Mouse (Mus musculus) liver, embryonic 15.5 days (tissue): ENCODE results near the gene Ccdc102a. TPM values are rescaled to one million over a fixed set of nuclear protein-coding genes. Genes with fewer than 3 reads are reported as not detected.

Experiments used
- ATAC-seq: fragments of 200-750 bp; cut with Nextera tagmentation; 2 replicates; pipeline ENCODE4 v1.8.0; 2017; ENCODE audit warnings: moderate number of reproducible peaks, mild to moderate bottlenecking, moderate library complexity; ENCODE audit not compliant: insufficient read depth
- H3K27ac ChIP-seq: fragments of 300-500 bp; sonication (generic); replicated peaks from 2 replicates; pipeline ENCODE4 v1.5.1; 2015; ENCODE audit warnings: mild to moderate bottlenecking, inconsistent platforms
- H3K27me3 ChIP-seq: fragments of 300-500 bp; sonication (generic); 2 replicates; pipeline ENCODE4 v1.6.1; 2015; ENCODE audit warnings: mild to moderate bottlenecking, inconsistent platforms
- H3K36me3 ChIP-seq: fragments of 300-500 bp; sonication (generic); replicated peaks from 2 replicates; pipeline ENCODE4 v1.6.1; 2015; ENCODE audit warnings: moderate library complexity, mild to moderate bottlenecking, inconsistent platforms
- H3K4me1 ChIP-seq: fragments of 300-500 bp; sonication (generic); replicated peaks from 2 replicates; pipeline ENCODE4 v1.6.1; 2015; ENCODE audit warnings: inconsistent platforms
- H3K4me2 ChIP-seq: fragments of 300-500 bp; sonication (generic); 2 replicates; pipeline ENCODE4 v1.6.1; 2015; ENCODE audit warnings: moderate library complexity, mild to moderate bottlenecking, inconsistent platforms
- H3K4me3 ChIP-seq: fragments of 300-500 bp; sonication (generic); replicated peaks from 2 replicates; pipeline ENCODE4 v1.5.1; 2015; ENCODE audit warnings: mild to moderate bottlenecking, inconsistent platforms
- H3K9ac ChIP-seq: fragments of 300-500 bp; sonication (generic); 2 replicates; pipeline ENCODE4 v1.6.1; 2015; ENCODE audit warnings: moderate library complexity, mild to moderate bottlenecking, inconsistent platforms
- H3K9me3 ChIP-seq: fragments of 300-500 bp; sonication (generic); replicated peaks from 2 replicates; pipeline ENCODE4 v1.6.1; 2016; ENCODE audit warnings: inconsistent platforms
- WGBS: fragments of 180-500 bp; shearing (Covaris S2); methylation state at CpG from one replicate; pipeline ENCODE4 v1.1.7; 2015; ENCODE audit warnings: mixed read lengths; ENCODE audit not compliant: insufficient replicate concordance; 5-methylcytosine and 5-hydroxymethylcytosine counted together
- polyA plus RNA-seq: library from polyadenylated mRNA; unstranded; fragments of >200 nt; fragmentation: Nextera tagmentation; extraction: Ambion mirVana; gene quantifications from 2 replicates; pipeline ENCODE4 v1.2.1, GENCODE M21; 2015

Ccdc102a gene
- 2.3 TPM in 2 replicates for polyA plus RNA-seq

GRCm38 (mm10) chr8:94917851-94918495 lies at the start of gene Ccdc102a:
TSS of gene Ccdc102a (minus strand) at chr8:94918098.
- Histone ChIP-seq H3K9ac (peak within 1 kb of the TSS; percentile 49), H3K4me3 (peak within 1 kb of the TSS; percentile 65), H3K36me3 (no peaks in the 10 kb centered on the region), H3K27me3 (peaks cover 67% of the 10 kb centered on the region), H3K4me2 (peak within 1 kb of the TSS; percentile 96), H3K27ac (peak within 1 kb of the TSS; percentile 24; the same call in 1 of the 2 replicates), H3K4me1 (peaks cover 56% of the 10 kb centered on the region), H3K9me3 (no peaks in the 10 kb centered on the region)
- ATAC-seq = peak; percentile 38
- WGBS = 1% methylated on average over 51 of the region's 51 CpGs

- Histone ChIP-seq H3K4me1 (peaks cover 83% of the 10 kb centered on the region), H3K4me3 (no peak overlapping the region), H3K36me3 (no peaks in the 10 kb centered on the region), H3K4me2 (no peak overlapping the region), H3K9ac (no peak overlapping the region), H3K27ac (peak overlapping the region; percentile 95), H3K9me3 (no peaks in the 10 kb centered on the region), H3K27me3 (no peaks in the 10 kb centered on the region)
- WGBS = 40% methylated on average over 3 of the region's 3 CpGs
- ATAC-seq = no peak
Observed at GRCm38 (mm10) chr8:94967554-94967953, 49.7 kb upstream of the Ccdc102a start.

- no peak for ATAC-seq
- no peaks in the 10 kb centered on the region for H3K36me3 ChIP-seq
- WGBS = 23% methylated on average over 4 of the region's 4 CpGs
- H3K27me3 ChIP-seq = no peaks in the 10 kb centered on the region
- no peak overlapping the region for H3K4me2 ChIP-seq
- no peaks in the 10 kb centered on the region for H3K9me3 ChIP-seq
- no peak overlapping the region for H3K9ac ChIP-seq
- peaks cover 88% of the 10 kb centered on the region for H3K4me1 ChIP-seq
- no peak overlapping the region for H3K4me3 ChIP-seq
- H3K27ac ChIP-seq = peak overlapping the region; percentile 95
Observed at GRCm38 (mm10) chr8:94967071-94967470, 49.2 kb upstream of the Ccdc102a start.

- H3K9me3 ChIP-seq = no peaks in the 10 kb centered on the region
- 4% methylated on average over 7 of the region's 7 CpGs for WGBS
- H3K9ac ChIP-seq = no peak overlapping the region
- no peak overlapping the region for H3K4me3 ChIP-seq
- H3K4me2 ChIP-seq = no peak overlapping the region
- H3K36me3 ChIP-seq = no peaks in the 10 kb centered on the region
- no peaks in the 10 kb centered on the region for H3K27me3 ChIP-seq
- peaks cover 88% of the 10 kb centered on the region for H3K4me1 ChIP-seq
- H3K27ac ChIP-seq = peak overlapping the region; percentile 95
- ATAC-seq = no peak
Observed at GRCm38 (mm10) chr8:94966578-94966977, 48.7 kb upstream of the Ccdc102a start.

- H3K4me3 ChIP-seq = peak overlapping the region; percentile 35
- WGBS = under 1% methylated on average over 10 of the region's 10 CpGs
Observed at GRCm38 (mm10) chr8:94964828-94965227, 46.9 kb upstream of the Ccdc102a start.

GRCm38 (mm10) chr8:94962201-94962600 lies 44.3 kb upstream of the Ccdc102a start:
- H3K27ac ChIP-seq = peak overlapping the region; percentile 95
- H3K4me2 ChIP-seq = no peak overlapping the region
- 0 out of 2 replicates have a peak, but pooled peaks have one; percentile 3 for ATAC-seq

More at GRCm38 (mm10) chr8:94964828-94965227, 46.9 kb upstream of the Ccdc102a start:
- ATAC-seq = peak; percentile 93
- Histone ChIP-seq H3K9me3 (no peaks in the 10 kb centered on the region), H3K9ac (peak overlapping the region; percentile 43), H3K4me1 (peaks cover 87% of the 10 kb centered on the region), H3K36me3 (no peaks in the 10 kb centered on the region), H3K27ac (peak overlapping the region; percentile 95), H3K27me3 (no peaks in the 10 kb centered on the region), H3K4me2 (peak overlapping the region; percentile 54)

GRCm38 (mm10) chr8:94956078-94956574 lies 38.2 kb upstream of the Ccdc102a start:
- no peaks in the 10 kb centered on the region for H3K9me3 ChIP-seq
- H3K4me2 ChIP-seq = no peak overlapping the region
- no peak overlapping the region for H3K9ac ChIP-seq
- H3K36me3 ChIP-seq = no peaks in the 10 kb centered on the region
- H3K4me3 ChIP-seq = no peak overlapping the region
- H3K27me3 ChIP-seq = no peaks in the 10 kb centered on the region
- peak overlapping the region; percentile 78 for H3K27ac ChIP-seq
- H3K4me1 ChIP-seq = peaks cover 56% of the 10 kb centered on the region
- 0 out of 2 replicates have a peak, but pooled peaks have one; percentile 7 for ATAC-seq
- 28% methylated on average over 1 of the region's 1 CpGs for WGBS

More at GRCm38 (mm10) chr8:94962201-94962600, 44.3 kb upstream of the Ccdc102a start:
- H3K4me3 ChIP-seq = no peak overlapping the region
- no peaks in the 10 kb centered on the region for H3K9me3 ChIP-seq
- no peaks in the 10 kb centered on the region for H3K27me3 ChIP-seq
- peaks cover 78% of the 10 kb centered on the region for H3K4me1 ChIP-seq
- H3K9ac ChIP-seq = 0 out of 2 replicates have a peak overlapping the region, but pooled peaks have one; percentile 4
- H3K36me3 ChIP-seq = no peaks in the 10 kb centered on the region
- 79% methylated on average over 1 of the region's 1 CpGs for WGBS

- Histone ChIP-seq H3K36me3 (no peaks in the 10 kb centered on the region), H3K4me3 (no peak overlapping the region), H3K27ac (peak overlapping the region; percentile 78), H3K4me2 (peak overlapping the region; percentile 44), H3K9me3 (no peaks in the 10 kb centered on the region), H3K9ac (no peak overlapping the region), H3K4me1 (peaks cover 53% of the 10 kb centered on the region), H3K27me3 (no peaks in the 10 kb centered on the region)
- peak; percentile 71 for ATAC-seq
- WGBS = 3% methylated on average over 9 of the region's 9 CpGs
Observed at GRCm38 (mm10) chr8:94954921-94955758, 37.2 kb upstream of the Ccdc102a start.

GRCm38 (mm10) chr8:94954368-94954737 lies 36.5 kb upstream of the Ccdc102a start:
- Histone ChIP-seq H3K36me3 (no peaks in the 10 kb centered on the region), H3K27ac (peak overlapping the region; percentile 78), H3K9me3 (no peaks in the 10 kb centered on the region), H3K9ac (no peak overlapping the region), H3K4me3 (no peak overlapping the region), H3K4me1 (peaks cover 52% of the 10 kb centered on the region), H3K27me3 (no peaks in the 10 kb centered on the region), H3K4me2 (0 out of 2 replicates have a peak overlapping the region, but pooled peaks have one; percentile 44)
- WGBS = 56% methylated on average over 7 of the region's 7 CpGs
- ATAC-seq = no peak

- peak overlapping the region; percentile 61; the same call in 1 of the 2 replicates for H3K27ac ChIP-seq
- no peak overlapping the region for H3K9ac ChIP-seq
- H3K27me3 ChIP-seq = no peaks in the 10 kb centered on the region
- ATAC-seq = no peak
- no peaks in the 10 kb centered on the region for H3K9me3 ChIP-seq
- H3K4me1 ChIP-seq = peaks cover 52% of the 10 kb centered on the region
- H3K36me3 ChIP-seq = no peaks in the 10 kb centered on the region
- H3K4me2 ChIP-seq = 0 out of 2 replicates have a peak overlapping the region, but pooled peaks have one; percentile 44
- WGBS = 33% methylated on average over 7 of the region's 7 CpGs
- no peak overlapping the region for H3K4me3 ChIP-seq
Observed at GRCm38 (mm10) chr8:94953624-94954367, 35.9 kb upstream of the Ccdc102a start.
